Mouse (Mus musculus) cerebral cortex, adult 2 months (tissue): ENCODE results near the gene Car12.

Experiments used
- WGBS: fragments of 180-500 bp; shearing (Covaris S2); methylation state at CpG from one replicate; pipeline ENCODE4 v1.1.7; 2018; 5-methylcytosine and 5-hydroxymethylcytosine counted together

Car12 gene

GRCm38 (mm10) chr9:66714022-66714515 is 583 bp downstream of the Car12 start:
- 10% methylated on average over 12 of the region's 12 CpGs for WGBS

GRCm38 (mm10) chr9:66715361-66715760 is 1.9 kb downstream of the Car12 start:
- WGBS = 85% methylated on average over 2 of the region's 2 CpGs

GRCm38 (mm10) chr9:66716533-66716932 is 3.0 kb downstream of the Car12 start:
- 45% methylated on average over 3 of the region's 3 CpGs for WGBS

GRCm38 (mm10) chr9:66720686-66721450 is 7.4 kb downstream of the Car12 start:
- whole genome bisulfite sequencing = 92% methylated on average over 8 of the region's 8 CpGs

GRCm38 (mm10) chr9:66722187-66722868 is 8.8 kb downstream of the Car12 start:
- WGBS = 55% methylated on average over 5 of the region's 5 CpGs

GRCm38 (mm10) chr9:66722869-66723272 is 9.4 kb downstream of the Car12 start:
- 58% methylated on average over 5 of the region's 5 CpGs for WGBS

- 77% methylated on average over 3 of the region's 3 CpGs for WGBS
Measured at GRCm38 (mm10) chr9:66725591-66725990, 12.1 kb downstream of the Car12 start.

GRCm38 (mm10) chr9:66727333-66727732 is 13.8 kb downstream of the Car12 start:
- WGBS = 72% methylated on average over 7 of the region's 7 CpGs

GRCm38 (mm10) chr9:66730556-66730955 is 17.1 kb downstream of the Car12 start:
- 76% methylated on average over 3 of the region's 3 CpGs for WGBS

- WGBS = 73% methylated on average over 7 of the region's 7 CpGs
Measured at GRCm38 (mm10) chr9:66731284-66731683, 17.8 kb downstream of the Car12 start.

GRCm38 (mm10) chr9:66732791-66733691 is 19.6 kb downstream of the Car12 start:
- 33% methylated on average over 15 of the region's 15 CpGs for WGBS

- 91% methylated on average over 6 of the region's 6 CpGs for WGBS
Measured at GRCm38 (mm10) chr9:66734568-66734967, 21.1 kb downstream of the Car12 start.

- WGBS = 50% methylated on average over 2 of the region's 2 CpGs
Measured at GRCm38 (mm10) chr9:66735122-66735521, 21.6 kb downstream of the Car12 start.

- 92% methylated on average over 3 of the region's 3 CpGs for WGBS
Measured at GRCm38 (mm10) chr9:66736016-66736415, 22.5 kb downstream of the Car12 start.

- WGBS = 95% methylated on average over 2 of the region's 2 CpGs
Measured at GRCm38 (mm10) chr9:66736551-66736950, 23.1 kb downstream of the Car12 start.

GRCm38 (mm10) chr9:66739516-66739915 is 26.0 kb downstream of the Car12 start:
- WGBS = 86% methylated on average over 7 of the region's 7 CpGs

- 88% methylated on average over 2 of the region's 2 CpGs for WGBS
Measured at GRCm38 (mm10) chr9:66744531-66744930, 31.0 kb downstream of the Car12 start.

- WGBS = 45% methylated on average over 15 of the region's 15 CpGs
Measured at GRCm38 (mm10) chr9:66748390-66748789, 34.9 kb downstream of the Car12 start.

GRCm38 (mm10) chr9:66752849-66753248 is 39.4 kb downstream of the Car12 start:
- WGBS = 39% methylated on average over 6 of the region's 6 CpGs

- WGBS = 93% methylated on average over 1 of the region's 1 CpGs
Measured at GRCm38 (mm10) chr9:66760991-66761390, 47.5 kb downstream of the Car12 start.

- 94% methylated on average over 1 of the region's 1 CpGs for WGBS
Measured at GRCm38 (mm10) chr9:66768721-66769120, 55.2 kb downstream of the Car12 start.

- WGBS = 80% methylated on average over 3 of the region's 3 CpGs
Measured at GRCm38 (mm10) chr9:66769275-66769674, 55.8 kb downstream of the Car12 start.
